Mouse (Mus musculus) CH12.LX (cell line): ENCODE results near the gene 1700092M07Rik.

Experiments
- CHD1 ChIP-seq: IDR thresholded peaks from 2 replicates; pipeline ENCODE4 v1.6.1; 2012; ENCODE audit warnings: low read depth, low read length, improper control_type of control experiment, inconsistent platforms
- CTCF ChIP-seq, 2 experiments: IDR thresholded peaks in 1 of 2; conservative IDR thresholded peaks in 1 of 2; 2 replicates each; pipeline ENCODE4 v1.5.1; 2011 to 2012; ENCODE audit warnings: low read depth in 2 of 2, low read length in 2 of 2, improper control_type of control experiment in 1 of 2, inconsistent platforms in 1 of 2, mild to moderate bottlenecking in 1 of 2, moderate library complexity in 1 of 2
- EP300 ChIP-seq: IDR thresholded peaks from 2 replicates; pipeline ENCODE4 v1.6.1; 2011; ENCODE audit warnings: low read length, improper control_type of control experiment

GRCm38 (mm10) chr19:8711949-8712869 lies 28.3 kb upstream of the 1700092M07Rik start:
- TF ChIP-seq CTCF (conservative IDR thresholded peaks at IDR 0.05 in 1 of 2, IDR thresholded peaks at IDR 0.05 in 1 of 2; ENCODE audit: low read depth in 2 of 2, low read length in 2 of 2) (no peak), CHD1 (no peak; the same call in 1 of the 2 replicates), EP300 (peak; percentile 86)
